13 mouse cellular contexts compared by ENCODE assay signal in the genomic region with DNA sequence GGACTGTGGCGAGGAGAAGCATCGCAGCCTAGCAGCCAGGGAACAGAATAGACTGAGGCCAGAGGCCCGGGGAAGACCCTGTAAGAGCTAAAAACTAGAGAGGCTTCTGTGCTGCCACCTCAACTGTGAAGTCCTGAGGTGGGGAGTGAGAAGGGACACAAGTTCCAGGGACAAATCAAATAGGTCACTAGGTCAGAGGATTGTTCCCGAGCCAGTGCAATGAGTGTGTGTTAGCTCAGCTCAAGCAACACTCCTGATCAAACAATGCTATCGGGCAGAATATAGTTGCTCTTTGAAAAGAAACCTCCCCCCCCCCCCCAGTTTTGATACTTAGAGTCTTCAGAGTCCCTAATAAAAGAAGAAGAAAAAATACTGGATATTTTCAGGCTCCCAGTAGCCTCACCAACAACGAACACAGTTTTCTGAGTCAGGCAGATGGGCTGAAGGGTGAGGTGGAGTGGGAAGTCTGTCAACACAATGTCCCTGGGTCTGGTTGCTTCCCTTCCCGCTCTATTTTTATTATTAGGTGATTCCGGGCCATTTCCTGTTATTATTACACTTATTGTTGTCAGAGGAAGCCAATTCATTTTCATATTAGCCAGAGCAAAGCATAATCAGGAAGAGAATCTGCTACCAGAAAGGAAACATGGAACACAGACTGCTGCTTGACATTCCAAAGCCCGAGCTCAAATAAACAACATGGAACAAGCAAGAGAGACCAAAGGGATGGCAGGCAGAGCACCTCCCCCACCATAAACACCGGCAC.
DNase-seq lines count a peak whose midpoint lies in the region; ATAC-seq lines count a peak whose summit lies in the region.
"Had no signal": no experiment of that assay in that cellular context is flagged by ENCODE, and none has a peak within 500 bp of the region (broad histone marks: within the 10 kb centered on the region; RNA-seq: fewer than 3 reads in every experiment).

No protein-coding gene starts in this region.

- no peak overlapping the region for H3K4me2 ChIP-seq in heart, embryonic 15.5 days
- H3K4me2 ChIP-seq: embryonic facial prominence, embryonic 15.5 days; stomach, embryonic 15.5 days had no signal

- no peaks in the 10 kb centered on the region for H3K36me3 ChIP-seq in heart, embryonic 15.5 days
- H3K36me3 ChIP-seq: embryonic facial prominence, embryonic 15.5 days; stomach, embryonic 15.5 days had no signal

- H3K4me3 ChIP-seq in heart, embryonic 15.5 days, result no peak overlapping the region
- H3K4me3 ChIP-seq: embryonic facial prominence, embryonic 15.5 days; stomach, embryonic 15.5 days had no signal

- intact Hi-C loops in heart, postnatal 25 days (cut with DNase I), result loop anchor here (5.0 kb wide), 4 partner anchors 87 to 382 kb away; no protein-coding TSS in a partner anchor
- intact Hi-C loops in left cerebral cortex, postnatal 25 days (cut with DNase I), result loop anchor here (5.0 kb wide), 2 partner anchors 302 to 317 kb away; no protein-coding TSS in a partner anchor

- no peaks in the 10 kb centered on the region for H3K27me3 ChIP-seq in heart, embryonic 15.5 days
- H3K27me3 ChIP-seq: CH12.LX; embryonic facial prominence, embryonic 15.5 days; stomach, embryonic 15.5 days had no signal

- ATAC-seq in heart, embryonic 15.5 days (replicated peaks; ENCODE audit: insufficient number of reproducible peaks, insufficient read depth, low FRiP score, low read depth), result no peak

- WGBS in heart, embryonic 15.5 days, result 61% methylated on average over 10 of the region's 10 CpGs

- H3K4me1 ChIP-seq in heart, embryonic 15.5 days (replicated peaks), result peaks cover 35% of the 10 kb centered on the region

- no peaks in the 10 kb centered on the region for H3K9me3 ChIP-seq in heart, embryonic 15.5 days (replicated peaks)
- H3K9me3 ChIP-seq: embryonic facial prominence, embryonic 15.5 days; megakaryocyte, embryonic 14.5 days; stomach, embryonic 15.5 days had no signal

- DNase-seq in heart, postnatal 25 days (ENCODE audit: low spot score), result no peak
- DNase-seq in retina, postnatal 1 day, result peak; percentile 19
- DNase-seq in retina, embryonic 14.5 days (ENCODE audit: low spot score), result no peak
- peak; percentile 27 to 46 for DNase-seq in kidney, postnatal 25 days
- DNase-seq in Muller cell, postnatal 12 days (ENCODE audit: inconsistent ontology term), result no peak
- no peak for DNase-seq in left cerebral cortex, postnatal 25 days (ENCODE audit: low spot score in 2 of 2)
- DNase-seq: left cerebral cortex, postnatal 4 days; thymus, postnatal 4 days had no signal

- no peak overlapping the region for H3K9ac ChIP-seq in heart, embryonic 15.5 days
- H3K9ac ChIP-seq: embryonic facial prominence, embryonic 15.5 days; stomach, embryonic 15.5 days had no signal

- peak overlapping the region; percentile 24; the same call in 1 of the 2 replicates for H3K27ac ChIP-seq in heart, embryonic 15.5 days
- H3K27ac ChIP-seq: embryonic facial prominence, embryonic 15.5 days; stomach, embryonic 15.5 days had no signal

Comparison
In these comparisons a context has a peak if more than half of its experiments do, and no peak if none do; other contexts are left out.
1. DNase-seq: peak in retina, postnatal 1 day (single experiment) and kidney, postnatal 25 days (2 of 2); none in heart, postnatal 25 days (single experiment), retina, embryonic 14.5 days (single experiment), Muller cell, postnatal 12 days (single experiment) and left cerebral cortex, postnatal 25 days (0 of 2).